Mouse (Mus musculus) embryonic facial prominence, embryonic 10.5 days (tissue): Measurements from ENCODE around the gene Serpinf1. TPM values are rescaled to one million over a fixed set of nuclear protein-coding genes. Genes with fewer than 3 reads are reported as not detected.

Source experiments
- DNase-seq: peaks from one replicate; pipeline ENCODE4 v3.0.0-alpha.2; 2017; ENCODE audit warnings: low spot score
- H3K27ac ChIP-seq: fragments of 300-500 bp; sonication (generic); replicated peaks from 2 replicates; pipeline ENCODE4 v1.5.1; 2016; ENCODE audit warnings: mild to moderate bottlenecking
- H3K27me3 ChIP-seq: fragments of 300-500 bp; sonication (generic); replicated peaks from 2 replicates; pipeline ENCODE4 v1.6.1; 2016; ENCODE audit warnings: low read depth, mild to moderate bottlenecking; ENCODE audit not compliant: poor library complexity, severe bottlenecking
- H3K36me3 ChIP-seq: fragments of 300-500 bp; sonication (generic); replicated peaks from 2 replicates; pipeline ENCODE4 v1.6.1; 2016; ENCODE audit warnings: mild to moderate bottlenecking, moderate library complexity
- H3K4me1 ChIP-seq: fragments of 300-500 bp; sonication (generic); 2 replicates; pipeline ENCODE4 v1.6.1; 2016
- H3K4me3 ChIP-seq: fragments of 300-500 bp; sonication (generic); 2 replicates; pipeline ENCODE4 v1.5.1; 2016; ENCODE audit warnings: mild to moderate bottlenecking, moderate library complexity
- H3K9me3 ChIP-seq: fragments of 300-500 bp; sonication (generic); 2 replicates; pipeline ENCODE4 v1.6.1; 2016; ENCODE audit warnings: mild to moderate bottlenecking
- WGBS: fragments of 180-500 bp; shearing (Covaris S2); methylation state at CpG from one replicate; pipeline ENCODE4 v1.1.7; 2016; 5-methylcytosine and 5-hydroxymethylcytosine counted together
- polyA plus RNA-seq: library from polyadenylated mRNA; unstranded; fragments of >200 nt; fragmentation: Nextera tagmentation; extraction: Ambion mirVana; gene quantifications from 2 replicates; pipeline ENCODE4 v1.2.1, GENCODE M21; 2016

Serpinf1 gene
- polyA plus RNA-seq, 1 experiment from 2014 or later, result 216 TPM

GRCm38 (mm10) chr11:75434138-75434537 is 11.6 kb upstream of the Serpinf1 start:
- no peak overlapping the region for H3K27ac ChIP-seq
- WGBS, result 85% methylated on average over 5 of the region's 5 CpGs
- no peaks in the 10 kb centered on the region for H3K27me3 ChIP-seq
- no peaks in the 10 kb centered on the region for H3K36me3 ChIP-seq
- DNase-seq, result no peak
- no peaks in the 10 kb centered on the region for H3K4me1 ChIP-seq
- no peak overlapping the region for H3K4me3 ChIP-seq
- peaks cover 6% of the 10 kb centered on the region; the same call in 1 of the 2 replicates for H3K9me3 ChIP-seq

GRCm38 (mm10) chr11:75431307-75431706 is 8.8 kb upstream of the Serpinf1 start:
- 85% methylated on average over 11 of the region's 11 CpGs for WGBS
- DNase-seq, result no peak

GRCm38 (mm10) chr11:75429019-75429705 is 6.7 kb upstream of the Serpinf1 start:
- no peaks in the 10 kb centered on the region for H3K36me3 ChIP-seq
- WGBS, result 84% methylated on average over 9 of the region's 9 CpGs
- H3K4me1 ChIP-seq, result no peaks in the 10 kb centered on the region
- H3K27ac ChIP-seq, result no peak overlapping the region
- H3K9me3 ChIP-seq, result peaks cover 1% of the 10 kb centered on the region; the same call in 1 of the 2 replicates
- no peak overlapping the region for H3K4me3 ChIP-seq
- no peaks in the 10 kb centered on the region for H3K27me3 ChIP-seq
- DNase-seq, result no peak

More at GRCm38 (mm10) chr11:75431307-75431706, 8.8 kb upstream of the Serpinf1 start:
- no peaks in the 10 kb centered on the region for H3K36me3 ChIP-seq
- H3K27ac ChIP-seq, result no peak overlapping the region
- no peak overlapping the region for H3K4me3 ChIP-seq
- H3K4me1 ChIP-seq, result no peaks in the 10 kb centered on the region
- H3K27me3 ChIP-seq, result no peaks in the 10 kb centered on the region
- H3K9me3 ChIP-seq, result peaks cover 6% of the 10 kb centered on the region; the same call in 1 of the 2 replicates

- Histone ChIP-seq H3K27me3 (no peaks in the 10 kb centered on the region), H3K4me3 (no peak overlapping the region), H3K36me3 (peaks cover 6% of the 10 kb centered on the region), H3K4me1 (peaks cover 35% of the 10 kb centered on the region), H3K9me3 (no peaks in the 10 kb centered on the region), H3K27ac (no peak overlapping the region)
- no peak for DNase-seq
- WGBS, result 93% methylated on average over 3 of the region's 3 CpGs
Measured at GRCm38 (mm10) chr11:75424459-75424858, 2.0 kb upstream of the Serpinf1 start.

- Histone ChIP-seq H3K27me3 (no peaks in the 10 kb centered on the region), H3K9me3 (no peaks in the 10 kb centered on the region), H3K27ac (no peak overlapping the region), H3K4me1 (peaks cover 35% of the 10 kb centered on the region), H3K36me3 (peaks cover 6% of the 10 kb centered on the region), H3K4me3 (no peak overlapping the region)
- WGBS, result 94% methylated on average over 9 of the region's 9 CpGs
- no peak for DNase-seq
Measured at GRCm38 (mm10) chr11:75424033-75424432, 1.5 kb upstream of the Serpinf1 start.

GRCm38 (mm10) chr11:75423091-75423490 is 590 bp upstream of the Serpinf1 start:
- Histone ChIP-seq H3K27ac (peak overlapping the region; percentile 87), H3K27me3 (no peaks in the 10 kb centered on the region), H3K4me3 (no peak overlapping the region; the same call in 1 of the 2 replicates), H3K9me3 (no peaks in the 10 kb centered on the region), H3K36me3 (peaks cover 7% of the 10 kb centered on the region), H3K4me1 (peaks cover 35% of the 10 kb centered on the region)
- 92% methylated on average over 3 of the region's 3 CpGs for WGBS
- DNase-seq, result no peak

GRCm38 (mm10) chr11:75421375-75422012 is 1.0 kb downstream of the Serpinf1 start:
- Histone ChIP-seq H3K9me3 (no peaks in the 10 kb centered on the region), H3K4me3 (peak overlapping the region; percentile 66), H3K27ac (peak overlapping the region; percentile 87), H3K36me3 (peaks cover 22% of the 10 kb centered on the region), H3K4me1 (peaks cover 35% of the 10 kb centered on the region), H3K27me3 (no peaks in the 10 kb centered on the region)
- DNase-seq, result peak; percentile 66
- WGBS, result 24% methylated on average over 6 of the region's 6 CpGs

GRCm38 (mm10) chr11:75420810-75421374 is 1.6 kb downstream of the Serpinf1 start:
- Histone ChIP-seq H3K4me1 (peaks cover 38% of the 10 kb centered on the region), H3K9me3 (no peaks in the 10 kb centered on the region), H3K27ac (peak overlapping the region; percentile 87), H3K36me3 (peaks cover 28% of the 10 kb centered on the region), H3K27me3 (no peaks in the 10 kb centered on the region), H3K4me3 (peak overlapping the region; percentile 66)
- DNase-seq, result no peak
- 45% methylated on average over 5 of the region's 5 CpGs for WGBS

GRCm38 (mm10) chr11:75420037-75420436 is 2.5 kb downstream of the Serpinf1 start:
- peak overlapping the region; percentile 87 for H3K27ac ChIP-seq
- 85% methylated on average over 7 of the region's 7 CpGs for WGBS
- no peak for DNase-seq

GRCm38 (mm10) chr11:75415994-75416393 is 6.5 kb downstream of the Serpinf1 start:
- no peak overlapping the region for H3K4me3 ChIP-seq
- no peaks in the 10 kb centered on the region for H3K27me3 ChIP-seq
- H3K9me3 ChIP-seq, result no peaks in the 10 kb centered on the region
- peaks cover 76% of the 10 kb centered on the region for H3K36me3 ChIP-seq
- H3K27ac ChIP-seq, result no peak overlapping the region
- no peak for DNase-seq
- H3K4me1 ChIP-seq, result peaks cover 16% of the 10 kb centered on the region
- 89% methylated on average over 13 of the region's 13 CpGs for WGBS

More at GRCm38 (mm10) chr11:75420037-75420436, 2.5 kb downstream of the Serpinf1 start:
- Histone ChIP-seq H3K4me3 (no peak overlapping the region), H3K4me1 (peaks cover 39% of the 10 kb centered on the region), H3K27me3 (no peaks in the 10 kb centered on the region), H3K9me3 (no peaks in the 10 kb centered on the region), H3K36me3 (peaks cover 37% of the 10 kb centered on the region)

GRCm38 (mm10) chr11:75415096-75415495 is 7.4 kb downstream of the Serpinf1 start:
- no peak for DNase-seq
- no peaks in the 10 kb centered on the region for H3K27me3 ChIP-seq
- peaks cover 7% of the 10 kb centered on the region for H3K4me1 ChIP-seq
- H3K27ac ChIP-seq, result no peak overlapping the region
- peaks cover 85% of the 10 kb centered on the region for H3K36me3 ChIP-seq
- H3K4me3 ChIP-seq, result no peak overlapping the region
- H3K9me3 ChIP-seq, result no peaks in the 10 kb centered on the region
- 57% methylated on average over 7 of the region's 7 CpGs for WGBS

GRCm38 (mm10) chr11:75410591-75410990 is 11.9 kb downstream of the Serpinf1 start:
- Histone ChIP-seq H3K27me3 (no peaks in the 10 kb centered on the region), H3K4me3 (no peak overlapping the region), H3K4me1 (no peaks in the 10 kb centered on the region), H3K36me3 (peaks cover 80% of the 10 kb centered on the region), H3K27ac (no peak overlapping the region), H3K9me3 (no peaks in the 10 kb centered on the region)
- no peak for DNase-seq
- WGBS, result 93% methylated on average over 7 of the region's 7 CpGs
